Mouse (Mus musculus): ENCODE results near the gene Sebox.

The Sebox gene

DNA sequence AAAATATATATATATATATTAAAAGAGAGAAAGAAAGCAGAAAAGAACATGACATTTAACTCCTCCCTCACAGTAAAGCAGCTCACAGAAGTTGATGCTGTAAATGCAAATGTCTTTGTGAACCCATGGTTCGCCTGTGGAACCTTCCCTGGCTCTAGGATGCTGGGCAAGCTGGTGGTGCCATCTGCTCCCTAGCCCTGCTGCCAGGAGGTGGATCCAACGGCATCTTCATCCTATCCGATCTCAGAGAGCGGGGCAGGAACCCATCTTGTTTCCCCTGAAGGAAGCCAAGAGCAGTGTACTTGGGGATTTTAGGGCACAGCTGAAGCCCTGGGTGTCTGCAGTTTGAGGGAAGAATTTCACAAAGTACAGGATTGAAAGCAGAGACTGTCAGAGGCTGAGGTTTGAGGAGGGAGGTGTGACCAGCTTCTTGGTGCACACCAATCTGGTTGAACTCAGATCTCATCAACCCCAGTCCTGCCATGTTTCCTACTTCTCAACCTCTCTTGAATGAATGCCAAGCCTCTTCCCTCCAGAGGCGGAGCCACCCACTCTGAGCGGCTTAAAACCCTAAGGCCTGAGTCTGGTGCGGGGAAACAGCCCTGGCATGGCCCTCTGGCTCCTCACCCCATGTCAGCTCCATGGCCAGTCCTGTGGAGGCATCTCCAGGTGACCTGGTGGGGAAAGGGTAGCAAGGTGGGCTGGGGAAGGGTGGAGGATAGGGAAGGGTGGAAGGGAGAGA lies at the start of gene Sebox:
Gene Sebox (plus strand): TSS at position 539 of the 742 bp plus-strand sequence.
- DNase-seq (ENCODE audit: extremely low spot score), result no peak

DNA sequence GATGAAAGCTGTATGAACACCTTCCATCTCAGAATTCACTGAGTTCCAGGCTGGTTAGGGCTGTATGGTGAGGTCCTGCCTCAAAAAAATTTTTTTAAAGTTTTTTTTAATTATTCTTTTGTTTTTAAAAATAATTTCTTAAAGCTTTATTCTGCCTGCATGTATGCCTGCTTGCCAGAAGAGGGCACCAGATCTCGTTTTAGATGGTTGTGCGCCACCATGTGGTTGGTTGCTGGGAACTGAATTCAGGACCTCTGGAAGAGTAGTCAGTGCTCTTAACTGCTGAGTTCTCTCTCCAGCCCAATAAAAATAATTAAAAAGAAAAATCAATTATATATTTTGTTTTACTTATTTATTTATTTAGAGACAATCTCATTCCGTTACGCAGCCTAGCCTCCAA lies 49.6 kb upstream of the Sebox start:
- DNase-seq (ENCODE audit: extremely low spot score), result peak; percentile 55

DNA sequence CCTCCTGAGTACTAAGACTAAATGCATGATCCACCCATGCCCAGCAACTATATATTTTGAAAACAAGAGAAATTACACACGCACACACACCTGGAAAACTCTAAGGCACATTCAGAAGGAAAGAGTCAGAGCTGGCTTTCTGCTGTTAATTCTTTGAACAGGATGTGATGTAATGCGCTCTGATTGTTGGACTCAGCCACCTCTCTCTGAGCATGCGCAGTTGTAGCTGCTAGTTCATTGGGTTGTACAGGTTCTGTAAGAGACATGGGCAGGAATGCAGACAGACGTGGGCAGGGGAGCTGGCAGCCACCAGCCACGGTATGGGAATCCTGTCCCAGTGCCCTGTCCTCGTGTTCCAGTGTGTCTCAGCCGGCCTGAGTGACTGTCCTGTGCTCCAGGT lies 49.0 kb upstream of the Sebox start:
- no peak for DNase-seq (ENCODE audit: extremely low spot score)

DNA sequence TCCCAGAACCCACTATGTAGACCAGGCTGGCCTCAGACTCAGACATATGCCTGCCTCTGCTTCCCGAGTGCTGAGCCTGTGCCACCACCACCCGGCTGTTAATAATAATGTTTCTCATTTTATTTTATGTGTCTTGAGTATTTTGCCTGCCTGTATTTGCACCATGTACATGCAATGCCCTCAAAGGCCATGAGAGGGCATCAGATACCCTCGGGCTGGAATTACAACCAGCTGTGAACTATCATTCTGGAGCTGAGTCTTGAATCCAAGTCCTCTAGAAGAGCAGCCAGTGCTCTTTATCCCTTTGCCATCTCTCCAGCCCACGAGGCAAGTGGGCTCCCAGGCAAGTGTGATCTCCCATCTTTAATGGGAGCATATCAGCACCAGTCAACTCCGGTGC lies 47.9 kb upstream of the Sebox start:
- DNase-seq (ENCODE audit: extremely low spot score), result peak; percentile 42

DNA sequence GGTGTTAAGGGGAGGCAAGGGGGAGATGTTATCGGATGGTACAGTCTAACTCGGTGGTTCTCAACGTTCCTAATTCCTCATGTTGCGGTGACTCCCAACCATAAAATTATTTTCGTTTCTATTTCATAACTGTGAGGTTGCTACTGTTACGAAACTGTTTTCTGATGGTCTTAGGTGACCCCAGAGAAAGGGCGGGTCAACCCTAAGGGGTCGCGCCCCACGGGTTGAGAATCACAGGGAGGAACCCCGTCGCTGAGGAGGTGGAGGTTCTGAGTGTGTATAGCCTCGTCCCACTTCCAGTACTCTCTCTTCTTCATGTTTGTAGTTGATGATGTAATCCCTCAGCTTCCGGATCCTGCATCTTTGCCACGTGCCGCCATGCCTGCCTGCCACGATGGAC lies 44.5 kb upstream of the Sebox start:
- no peak for DNase-seq (ENCODE audit: extremely low spot score)

DNA sequence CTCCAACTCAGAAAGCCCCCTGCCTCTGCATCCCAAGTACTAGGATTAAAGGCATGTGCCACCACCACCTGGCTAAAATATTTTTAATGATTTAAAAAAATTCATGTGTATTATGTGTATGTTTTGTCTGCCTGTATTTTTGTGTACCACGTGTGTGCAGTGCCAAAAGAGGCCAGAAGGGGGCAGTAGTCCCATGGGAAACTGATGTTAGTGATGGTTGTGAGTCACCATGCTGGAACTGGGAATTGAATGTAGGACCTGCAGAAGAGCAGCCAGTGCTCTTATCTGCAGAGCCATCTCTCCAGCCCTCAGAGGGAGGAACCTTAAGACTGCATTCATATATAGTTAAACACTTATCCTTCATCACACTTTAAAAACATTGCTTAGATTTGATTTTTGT lies 41.4 kb upstream of the Sebox start:
- DNase-seq (ENCODE audit: extremely low spot score), result no peak

DNA sequence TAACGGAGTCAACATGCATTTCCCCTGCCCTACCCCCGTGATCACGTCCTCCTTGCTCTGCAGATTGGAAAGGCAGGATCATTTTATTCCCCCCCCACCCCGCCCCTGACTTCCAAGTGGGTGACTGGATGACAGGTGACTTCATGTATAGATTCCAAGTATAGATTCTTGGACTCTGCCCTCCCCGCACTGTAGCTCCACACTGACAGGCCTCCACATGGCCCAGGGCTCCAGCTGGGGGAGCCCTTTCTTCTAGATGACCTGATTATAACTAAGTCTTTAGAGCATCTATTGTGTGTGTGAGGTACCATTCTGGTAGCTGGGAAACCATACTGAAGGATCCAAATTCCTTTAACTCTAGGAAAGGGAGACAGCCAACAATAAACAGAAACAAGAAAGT lies 40.6 kb upstream of the Sebox start:
- DNase-seq (ENCODE audit: extremely low spot score), result no peak

DNA sequence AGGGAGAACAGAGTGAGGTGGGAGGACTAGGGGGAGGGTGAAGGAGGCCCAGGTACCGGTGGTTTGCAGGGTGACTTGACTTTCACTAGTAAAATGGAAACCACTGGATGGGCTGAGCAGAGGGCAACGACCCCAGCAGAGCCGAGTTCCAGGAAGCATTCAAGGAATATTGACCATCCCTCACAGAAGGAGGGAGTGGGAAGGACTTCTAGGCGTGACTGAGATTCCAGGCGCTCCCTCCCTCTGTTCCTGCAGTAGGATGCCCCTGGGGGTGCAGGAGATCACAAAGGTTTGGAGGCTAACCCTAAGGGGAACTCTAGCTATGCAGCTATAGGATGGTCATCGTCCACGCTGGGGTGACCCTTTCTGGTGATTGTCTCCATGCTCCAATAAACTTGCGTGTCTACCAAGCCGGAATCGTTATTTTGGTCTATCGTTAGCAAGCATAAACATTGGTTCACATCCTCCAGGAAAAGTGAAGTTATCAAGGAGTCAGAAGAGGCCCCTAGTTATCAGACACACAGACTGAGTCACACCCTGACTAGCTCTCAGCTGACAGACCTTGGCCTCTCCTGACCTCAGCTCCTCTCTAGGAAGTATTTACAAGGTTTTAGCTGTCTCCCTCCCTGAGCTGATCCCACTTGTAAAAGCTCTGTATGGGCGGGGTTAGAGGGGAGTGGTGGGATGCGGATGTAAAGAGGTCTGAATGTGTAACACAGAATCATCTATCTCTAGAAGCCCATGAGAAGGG lies 39.8 kb upstream of the Sebox start:
- no peak for DNase-seq (ENCODE audit: extremely low spot score)

DNA sequence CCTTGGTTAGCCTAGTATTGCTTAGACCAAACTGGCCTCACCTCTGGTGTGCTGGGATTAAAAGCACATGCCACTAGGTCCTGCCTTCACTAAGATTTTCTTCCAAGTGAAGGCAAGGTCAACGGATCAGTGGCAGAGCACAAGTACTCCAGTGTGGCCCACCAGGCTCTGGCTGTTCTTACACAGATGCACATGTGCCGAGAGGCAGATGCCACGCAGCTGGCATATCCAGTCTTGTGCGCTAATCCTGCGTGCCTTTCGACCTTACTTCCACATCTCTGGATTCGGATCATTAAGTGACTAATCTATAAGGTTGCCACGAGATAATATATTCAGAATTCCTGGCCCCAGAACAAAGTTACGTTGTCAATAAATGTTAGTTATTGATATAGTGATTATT lies 38.1 kb upstream of the Sebox start:
- peak; percentile 11 for DNase-seq (ENCODE audit: extremely low spot score)

DNA sequence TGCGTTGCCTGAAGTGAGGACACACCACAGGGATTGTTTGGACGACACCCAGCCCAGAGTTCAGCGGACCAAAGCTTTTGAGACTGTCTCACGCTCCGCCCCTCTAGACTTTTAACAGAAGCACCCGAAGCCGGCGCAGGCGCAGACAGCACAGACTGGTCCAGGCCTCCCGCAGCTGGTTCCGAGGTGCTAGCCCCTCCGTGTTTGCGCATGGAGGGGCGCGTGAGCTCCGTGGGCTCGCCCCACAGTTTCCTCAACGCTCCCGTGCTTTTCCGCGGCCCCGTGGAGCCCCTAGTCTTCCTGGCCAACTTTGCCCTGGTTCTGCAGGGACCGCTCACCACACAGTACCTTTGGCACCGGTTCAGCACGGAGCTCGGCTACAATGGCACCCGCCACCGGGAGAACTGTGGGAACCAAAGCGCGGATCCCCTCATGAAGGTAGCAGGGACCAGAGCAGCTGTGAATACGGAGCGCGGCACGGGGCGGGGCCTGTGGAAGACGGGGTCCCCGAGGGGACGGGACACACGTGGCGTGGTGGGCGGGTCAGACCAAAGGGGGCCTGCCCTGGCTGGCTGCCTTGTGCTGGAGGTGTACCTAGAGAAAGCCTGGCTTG lies 37.6 kb upstream of the Sebox start, which contains the start of gene Slc46a1:
Gene Slc46a1 (plus strand): TSS at position 130 of the 613 bp plus-strand sequence.
- DNase-seq (ENCODE audit: extremely low spot score), result peak; percentile 85

DNA sequence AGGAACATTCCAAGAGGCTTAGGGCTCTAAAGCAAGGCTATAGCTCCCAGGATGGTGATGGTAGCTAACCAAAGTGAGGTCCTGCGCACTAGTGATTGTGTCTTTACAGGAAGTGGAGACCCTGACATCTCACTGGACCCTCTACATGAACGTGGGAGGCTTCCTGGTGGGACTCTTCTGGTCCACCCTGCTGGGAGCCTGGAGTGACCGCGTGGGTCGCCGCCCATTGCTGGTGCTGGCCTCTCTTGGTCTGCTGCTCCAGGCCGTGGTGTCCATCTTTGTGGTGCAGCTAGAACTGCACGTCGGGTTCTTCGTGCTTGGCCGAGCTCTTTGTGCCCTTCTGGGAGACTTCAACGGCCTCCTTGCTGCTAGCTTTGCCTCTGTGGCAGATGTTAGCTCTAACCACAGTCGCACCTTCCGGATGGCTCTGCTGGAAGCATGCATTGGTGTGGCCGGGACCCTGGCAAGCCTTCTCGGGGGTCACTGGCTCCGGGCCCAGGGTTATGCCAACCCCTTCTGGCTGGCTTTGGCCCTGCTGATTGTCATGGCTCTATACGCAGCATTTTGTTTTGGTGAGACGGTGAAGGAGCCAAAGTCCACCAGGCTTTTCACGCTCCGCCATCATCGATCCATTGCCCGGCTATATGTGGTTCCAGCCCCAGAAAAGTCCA lies 36.9 kb upstream of the Sebox start:
- no peak for DNase-seq (ENCODE audit: extremely low spot score)

DNA sequence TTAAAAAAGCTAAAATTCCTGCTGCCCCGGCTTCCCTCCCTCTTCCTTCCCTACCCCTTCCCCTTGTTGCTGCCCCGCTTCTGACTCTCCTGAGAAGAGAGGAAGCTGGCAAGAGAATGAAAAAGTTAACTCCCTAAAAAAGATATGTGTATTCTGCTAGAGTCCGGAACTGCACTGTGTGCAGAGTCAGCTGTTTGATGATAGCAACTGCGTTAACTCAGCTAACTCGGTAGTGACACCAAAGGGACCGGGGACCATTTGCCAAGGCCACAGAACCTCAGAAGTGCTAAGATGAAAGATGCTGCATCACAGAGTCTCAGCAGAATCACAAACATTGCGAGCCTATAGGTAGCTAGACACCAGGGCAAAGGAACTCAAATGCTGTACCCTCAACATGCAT lies 35.7 kb upstream of the Sebox start:
- DNase-seq (ENCODE audit: extremely low spot score), result no peak

DNA sequence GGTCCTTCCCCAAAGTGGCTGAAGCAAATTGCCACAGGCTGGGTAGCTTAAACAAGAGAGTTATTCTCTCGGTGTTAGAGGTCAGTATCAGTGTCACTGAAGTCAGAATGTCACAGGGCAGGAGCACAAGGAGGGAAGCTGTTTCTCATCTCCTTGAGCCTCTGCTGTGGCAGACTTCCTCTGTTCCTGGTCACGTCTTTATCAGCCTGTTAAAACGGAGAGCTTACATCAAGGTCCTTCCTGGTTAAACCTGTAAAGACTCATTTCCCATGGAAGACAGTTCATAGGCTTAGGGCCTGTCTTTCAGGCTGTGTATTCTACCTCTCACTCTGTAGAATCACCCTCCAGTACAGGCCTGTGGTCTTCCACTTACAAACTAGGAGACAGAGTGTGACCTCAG lies 35.3 kb upstream of the Sebox start:
- no peak for DNase-seq (ENCODE audit: extremely low spot score)

DNA sequence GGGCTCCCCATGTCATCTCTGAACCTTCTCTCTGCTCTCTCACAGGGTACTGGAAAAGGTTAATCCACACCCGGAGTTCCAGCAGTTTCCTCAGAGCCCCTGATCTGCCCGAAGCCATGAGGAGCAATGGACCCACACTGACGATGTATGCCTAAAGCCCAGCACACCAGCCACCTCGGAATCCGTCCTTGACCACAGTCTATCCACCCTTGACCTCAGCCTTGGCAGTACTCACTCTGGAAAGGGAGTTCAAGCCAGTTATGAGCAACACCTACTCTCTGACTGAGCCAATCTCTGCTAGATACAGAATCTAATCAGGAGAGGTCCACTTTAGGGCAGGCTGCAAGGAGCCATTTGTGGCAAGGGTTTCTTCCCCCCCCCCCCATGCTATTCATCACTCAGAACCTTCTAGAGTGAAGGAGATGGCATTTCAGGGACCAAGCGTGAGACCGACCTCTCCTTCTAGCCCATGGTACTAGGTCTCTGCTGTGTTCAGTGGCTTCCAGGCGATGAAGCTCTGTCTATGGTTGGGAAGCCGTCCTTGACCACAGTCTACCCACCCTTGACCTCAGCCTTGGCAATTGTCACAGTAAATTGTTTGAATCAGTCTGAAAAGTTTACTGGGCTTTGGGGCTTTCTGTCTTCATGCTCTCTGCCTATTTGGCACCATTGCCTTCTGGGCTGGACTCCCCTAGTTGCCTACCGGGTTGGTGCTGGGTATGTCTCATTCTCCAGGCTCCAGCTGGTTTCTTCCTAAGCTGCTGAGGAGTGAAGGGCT lies 31.7 kb upstream of the Sebox start:
- DNase-seq (ENCODE audit: extremely low spot score), result no peak

DNA sequence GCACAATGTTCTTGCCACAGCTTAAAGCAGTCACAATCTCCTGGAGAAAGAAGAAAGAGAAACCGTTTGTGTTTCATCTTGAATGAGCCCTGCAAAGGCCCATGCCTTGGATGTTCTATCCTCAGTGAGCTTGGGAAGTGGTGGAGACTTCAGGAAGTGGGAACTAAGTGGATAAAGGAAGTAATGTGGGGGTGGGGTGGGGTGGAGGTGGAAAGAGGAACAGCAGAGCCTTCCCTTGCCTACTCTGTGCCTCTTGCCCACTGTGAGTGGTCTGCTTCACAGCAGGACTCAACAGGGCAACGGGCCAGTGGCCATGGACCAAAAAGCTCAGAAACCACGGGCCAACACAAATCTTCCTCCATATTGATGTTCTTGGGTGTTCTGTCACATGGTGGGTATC lies 28.0 kb upstream of the Sebox start:
- no peak for DNase-seq (ENCODE audit: extremely low spot score)

DNA sequence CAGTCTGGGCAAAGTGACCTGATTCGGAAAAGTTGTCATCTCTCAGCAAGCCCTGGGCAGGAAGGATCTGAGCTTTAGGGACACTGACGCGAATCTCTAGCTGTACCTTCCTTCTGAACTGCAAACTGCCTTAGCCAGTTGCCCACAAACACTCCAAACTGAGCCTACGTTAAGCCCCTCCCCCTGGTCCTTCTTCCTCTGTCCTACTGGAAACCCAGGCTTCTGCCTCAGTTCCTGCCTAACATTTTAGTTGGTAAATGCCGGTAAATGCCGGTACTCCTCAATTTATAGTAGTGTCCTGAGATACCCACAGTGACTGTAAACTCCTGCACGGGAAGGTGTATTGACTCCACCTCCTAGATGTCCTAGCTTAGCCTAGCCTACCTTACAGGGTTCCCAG lies 19.6 kb upstream of the Sebox start:
- DNase-seq (ENCODE audit: extremely low spot score), result no peak

DNA sequence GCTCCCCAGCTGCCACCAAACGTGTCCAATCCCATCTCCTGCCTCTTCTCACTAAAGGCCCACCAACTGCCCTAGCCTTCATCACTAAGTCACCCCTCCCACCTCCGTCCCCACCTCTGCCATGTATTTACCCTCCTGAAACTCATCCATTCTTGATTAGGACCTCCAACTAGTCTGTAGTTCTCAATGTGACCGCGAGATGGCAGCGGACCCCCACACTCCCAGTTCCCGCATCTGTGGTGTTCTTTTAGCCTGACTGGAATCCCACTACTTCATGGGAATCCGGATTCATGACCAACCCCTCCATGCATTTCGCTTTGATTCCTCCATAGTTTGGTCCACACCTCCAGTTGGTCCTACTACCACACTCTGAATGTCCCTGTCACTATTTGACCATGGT lies 15.1 kb upstream of the Sebox start:
- peak; percentile 83 for DNase-seq (ENCODE audit: extremely low spot score)

DNA sequence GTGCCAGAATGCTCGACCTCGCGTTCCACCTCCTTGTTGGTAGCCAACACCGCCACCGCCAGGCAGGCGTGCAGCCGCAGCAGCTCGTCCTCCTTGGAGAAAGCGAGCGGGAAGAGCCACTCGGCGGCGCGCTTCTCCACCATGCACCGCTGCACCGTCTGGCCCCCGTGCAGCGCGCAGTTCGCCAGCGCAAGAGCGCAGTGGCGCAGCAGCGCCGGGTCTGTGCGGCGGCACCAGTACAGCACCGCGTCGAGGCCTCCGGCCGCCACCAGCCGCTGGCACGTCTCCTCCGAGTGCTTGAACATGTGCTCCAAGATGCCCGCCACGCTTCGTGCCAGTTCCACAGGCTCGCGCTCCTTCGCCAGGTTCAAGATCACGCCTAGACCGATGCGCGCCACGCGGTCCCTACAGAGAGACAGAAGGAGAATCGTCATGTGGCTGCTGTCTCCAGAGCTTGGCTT lies 12.4 kb upstream of the Sebox start:
- DNase-seq (ENCODE audit: extremely low spot score), result peak; percentile 70

DNA sequence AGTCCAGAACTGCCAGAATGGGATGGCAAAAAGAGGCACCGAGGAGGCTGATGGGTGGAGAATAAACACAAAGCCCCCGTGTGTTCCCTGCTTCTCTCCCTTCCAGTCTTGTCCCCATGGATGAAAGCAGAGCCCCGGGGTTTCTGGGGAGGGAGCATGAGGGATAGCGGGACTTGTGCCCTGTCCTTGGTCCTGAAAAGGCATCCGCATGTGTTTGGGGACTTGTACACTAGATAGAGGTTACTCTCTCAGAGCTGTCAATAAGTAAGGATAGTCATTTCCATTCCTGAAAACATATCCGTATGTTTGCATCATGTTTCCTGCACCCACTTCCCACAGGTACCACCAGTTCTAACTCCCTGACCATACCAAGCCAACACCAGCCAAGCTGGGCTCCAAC lies 7.3 kb upstream of the Sebox start:
- peak; percentile 64 for DNase-seq (ENCODE audit: extremely low spot score)

DNA sequence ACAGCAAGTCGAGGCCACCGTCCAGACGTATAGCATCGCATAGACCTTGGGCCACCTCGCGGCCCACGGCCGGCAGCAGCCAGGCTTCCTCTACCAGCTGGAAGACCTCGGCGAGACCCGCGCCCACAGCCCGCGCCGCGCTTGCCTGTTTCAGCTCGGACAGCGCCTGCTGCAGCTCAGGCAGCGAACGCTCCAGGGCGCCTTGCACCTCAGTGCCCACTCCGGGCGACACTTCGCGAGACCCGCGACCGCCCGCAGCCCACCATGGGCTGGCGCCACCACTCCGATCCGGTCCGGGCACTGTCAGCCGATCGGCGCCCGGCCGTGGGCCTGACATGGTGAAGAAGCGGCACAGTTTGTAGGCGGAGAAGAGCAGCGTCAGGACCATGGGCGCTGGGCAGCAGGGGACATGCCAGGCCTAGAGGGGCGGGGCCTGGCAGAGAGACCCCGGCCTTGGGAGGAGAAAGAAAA lies 6.1 kb upstream of the Sebox start:
- no peak for DNase-seq (ENCODE audit: extremely low spot score)
